Mouse (Mus musculus) embryonic facial prominence, embryonic 11.5 days (tissue): Measurements from ENCODE around the gene Arid4b. TPM values are rescaled to one million over a fixed set of nuclear protein-coding genes. Genes with fewer than 3 reads are reported as not detected.
"Not testable (repeated sequence)": the region's sequence is repeated elsewhere in the genome, so short reads cannot be mapped to it uniquely, and the experiment has no call there.

ENCODE experiments used
- ATAC-seq: fragments of 200-750 bp; cut with Nextera tagmentation; replicated peaks from 2 replicates; pipeline ENCODE4 v1.8.0; 2017; ENCODE audit warnings: low read depth; ENCODE audit not compliant: insufficient number of reproducible peaks, low FRiP score, low TSS enrichment
- DNase-seq: peaks from one replicate; pipeline ENCODE4 v3.0.0-alpha.2; 2015; ENCODE audit warnings: low spot score
- H3K27ac ChIP-seq: fragments of 300-500 bp; sonication (generic); replicated peaks from 2 replicates; pipeline ENCODE4 v1.5.1; 2014; ENCODE audit warnings: mild to moderate bottlenecking, low read depth, low read length, control low read depth
- H3K27me3 ChIP-seq: fragments of 300-500 bp; sonication (generic); 2 replicates; pipeline ENCODE4 v1.6.1; 2014; ENCODE audit warnings: mild to moderate bottlenecking, low read length, moderate library complexity, mixed read lengths; ENCODE audit not compliant: control insufficient read depth, insufficient read depth
- H3K36me3 ChIP-seq: fragments of 300-500 bp; sonication (generic); replicated peaks from 2 replicates; pipeline ENCODE4 v1.6.1; 2014; ENCODE audit warnings: low read depth, mild to moderate bottlenecking, low read length, moderate library complexity, mixed read lengths; ENCODE audit not compliant: control insufficient read depth, insufficient read depth
- H3K4me1 ChIP-seq: fragments of 300-500 bp; sonication (generic); 2 replicates; pipeline ENCODE4 v1.6.1; 2014; ENCODE audit warnings: low read length, mixed read lengths; ENCODE audit not compliant: control insufficient read depth, insufficient read depth
- H3K4me2 ChIP-seq: fragments of 300-500 bp; sonication (generic); 2 replicates; pipeline ENCODE4 v1.6.1; 2014; ENCODE audit warnings: low read depth, mild to moderate bottlenecking, control low read depth, low read length, moderate library complexity
- H3K4me3 ChIP-seq: fragments of 300-500 bp; sonication (generic); 2 replicates; pipeline ENCODE4 v1.5.1; 2014; ENCODE audit warnings: low read depth, low read length, control low read depth
- H3K9ac ChIP-seq: fragments of 300-500 bp; sonication (generic); replicated peaks from 2 replicates; pipeline ENCODE4 v1.6.1; 2014; ENCODE audit warnings: mild to moderate bottlenecking, control low read depth, low read length
- H3K9me3 ChIP-seq: fragments of 300-500 bp; sonication (generic); replicated peaks from 2 replicates; pipeline ENCODE4 v1.6.1; 2016; ENCODE audit warnings: mild to moderate bottlenecking, low read length, inconsistent platforms, mixed read lengths; ENCODE audit not compliant: control insufficient read depth
- WGBS: fragments of 180-500 bp; shearing (Covaris S2); extraction: QIAGEN DNeasy Blood & Tissue Kit; methylation state at CpG from one replicate; pipeline ENCODE4 v1.1.7; 2014; 5-methylcytosine and 5-hydroxymethylcytosine counted together
- polyA plus RNA-seq: library from polyadenylated mRNA; unstranded; fragments of >200 nt; fragmentation: Nextera tagmentation; extraction: Ambion mirVana; gene quantifications from 2 replicates; pipeline ENCODE4 v1.2.1, GENCODE M21; 2014

Gene Arid4b
- 77.6 and 85.0 TPM in 2 replicates for polyA plus RNA-seq

GRCm38 (mm10) chr13:14063013-14063941 lies at the start of gene Arid4b, which contains the start of gene Ggps1:
Gene Arid4b, plus strand, starts transcription at chr13:14063232.
Gene Ggps1, minus strand, starts transcription at chr13:14063488.
- Histone ChIP-seq H3K27me3 (no peaks in the 10 kb centered on the region), H3K36me3 (no peaks in the 10 kb centered on the region), H3K4me2 (peak within 1 kb of the TSS; percentile 65), H3K4me3 (peak within 1 kb of the TSS; percentile 100), H3K4me1 (no peaks in the 10 kb centered on the region), H3K9ac (peak within 1 kb of the TSS; percentile 99), H3K27ac (peak within 1 kb of the TSS; percentile 94), H3K9me3 (no peaks in the 10 kb centered on the region)
- under 1% methylated on average over 64 of the region's 64 CpGs for WGBS
- DNase-seq (peak; percentile 98), ATAC-seq (peak; percentile 99)

DNA sequence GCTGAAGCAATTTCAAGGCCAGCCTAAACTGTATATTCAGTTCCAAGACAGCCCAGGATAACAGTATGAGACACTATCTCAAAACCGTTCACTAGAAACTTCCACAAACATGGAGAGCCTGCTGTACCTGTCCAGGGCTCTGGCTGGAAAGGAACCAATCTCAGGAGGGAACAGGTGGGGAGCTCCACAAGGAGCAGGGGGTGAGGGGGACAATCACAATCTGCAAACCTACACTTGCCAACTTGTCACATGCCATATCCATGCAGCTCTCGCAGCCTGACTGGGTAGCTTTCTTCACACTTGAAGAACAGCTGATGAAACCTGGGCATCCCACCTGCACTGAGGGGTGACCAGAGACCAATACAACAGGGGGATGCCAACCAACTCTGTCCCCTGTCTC lies 49.0 kb upstream of the Arid4b start:
- H3K9me3 ChIP-seq = no peaks in the 10 kb centered on the region
- no peaks in the 10 kb centered on the region for H3K27me3 ChIP-seq
- H3K4me3 ChIP-seq = no peak overlapping the region
- 95% methylated on average over 2 of the region's 2 CpGs for WGBS
- ATAC-seq = no peak
- no peaks in the 10 kb centered on the region for H3K4me1 ChIP-seq
- no peak overlapping the region for H3K9ac ChIP-seq
- H3K27ac ChIP-seq = no peak overlapping the region
- no peaks in the 10 kb centered on the region; the same call in 1 of the 2 replicates for H3K36me3 ChIP-seq
- no peak overlapping the region for H3K4me2 ChIP-seq
- DNase-seq = no peak

- H3K36me3 ChIP-seq = peaks cover 2% of the 10 kb centered on the region
Measured at GRCm38 (mm10) chr13:14014540-14014939, 48.5 kb upstream of the Arid4b start.

DNA sequence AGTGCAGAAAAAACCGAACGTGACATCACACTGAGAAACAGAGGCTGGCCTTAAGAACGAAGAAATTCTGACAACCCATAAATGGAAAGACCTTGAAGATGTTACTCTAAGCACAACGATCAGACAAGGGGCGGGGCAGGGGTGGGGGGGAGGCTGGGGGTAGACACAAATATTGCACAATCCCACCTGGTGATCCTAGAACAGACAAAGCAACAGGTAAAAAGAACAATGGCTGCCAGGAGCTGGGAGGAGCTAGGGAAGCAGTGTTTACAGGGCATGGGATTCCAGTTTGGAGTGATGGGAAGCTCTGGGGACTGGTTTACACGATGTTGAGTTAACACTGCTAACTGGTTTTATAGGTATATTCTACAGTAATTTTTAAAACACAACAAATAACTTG lies 47.4 kb upstream of the Arid4b start:
- H3K27ac ChIP-seq = no peak overlapping the region
- DNase-seq (no peak), ATAC-seq (no peak)
- peaks cover 5% of the 10 kb centered on the region for H3K36me3 ChIP-seq
- WGBS = 94% methylated on average over 6 of the region's 6 CpGs
- H3K4me2 ChIP-seq = no peak overlapping the region
- H3K9me3 ChIP-seq = no peaks in the 10 kb centered on the region
- no peaks in the 10 kb centered on the region for H3K4me1 ChIP-seq
- no peak overlapping the region for H3K4me3 ChIP-seq
- H3K9ac ChIP-seq = no peak overlapping the region
- H3K27me3 ChIP-seq = no peaks in the 10 kb centered on the region

More at GRCm38 (mm10) chr13:14014540-14014939, 48.5 kb upstream of the Arid4b start:
- H3K4me1 ChIP-seq = no peaks in the 10 kb centered on the region
- no peak overlapping the region for H3K4me3 ChIP-seq
- ATAC-seq = no peak
- no peak for DNase-seq
- H3K27ac ChIP-seq = no peak overlapping the region
- H3K4me2 ChIP-seq = no peak overlapping the region
- H3K9ac ChIP-seq = no peak overlapping the region
- WGBS = 94% methylated on average over 4 of the region's 4 CpGs
- H3K9me3 ChIP-seq = no peaks in the 10 kb centered on the region
- no peaks in the 10 kb centered on the region for H3K27me3 ChIP-seq

DNA sequence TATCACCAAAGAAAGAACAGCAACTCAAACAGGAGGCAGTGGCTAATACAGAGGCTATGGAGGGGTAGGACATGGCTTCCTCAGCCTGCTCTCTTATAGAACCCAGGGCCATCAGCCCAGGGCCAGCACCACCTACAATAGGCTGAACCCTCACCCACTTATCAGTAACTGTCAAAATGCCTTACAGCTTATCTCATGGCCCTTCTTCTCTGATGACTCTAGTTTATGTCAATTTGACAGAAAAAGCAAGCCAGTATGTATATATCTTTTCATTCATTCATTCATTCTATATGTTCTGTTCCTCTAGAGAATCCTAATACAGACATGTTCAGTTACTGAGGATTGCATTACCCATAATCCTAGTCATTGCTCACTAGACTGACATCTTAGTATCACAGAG lies 44.7 kb upstream of the Arid4b start:
- Histone ChIP-seq H3K4me2 (no peak overlapping the region), H3K4me3 (no peak overlapping the region), H3K4me1 (no peaks in the 10 kb centered on the region), H3K27me3 (no peaks in the 10 kb centered on the region), H3K36me3 (peaks cover 5% of the 10 kb centered on the region), H3K9me3 (no peaks in the 10 kb centered on the region), H3K27ac (no peak overlapping the region), H3K9ac (no peak overlapping the region)
- DNase-seq (no peak), ATAC-seq (no peak)

GRCm38 (mm10) chr13:14018852-14019251 lies 44.2 kb upstream of the Arid4b start:
- no peaks in the 10 kb centered on the region for H3K4me1 ChIP-seq
- no peak overlapping the region for H3K27ac ChIP-seq
- H3K4me3 ChIP-seq = no peak overlapping the region
- ATAC-seq (no peak), DNase-seq (no peak)
- no peak overlapping the region for H3K4me2 ChIP-seq
- no peak overlapping the region for H3K9ac ChIP-seq
- H3K27me3 ChIP-seq = no peaks in the 10 kb centered on the region
- 89% methylated on average over 3 of the region's 3 CpGs for WGBS
- no peaks in the 10 kb centered on the region for H3K9me3 ChIP-seq
- peaks cover 5% of the 10 kb centered on the region for H3K36me3 ChIP-seq

DNA sequence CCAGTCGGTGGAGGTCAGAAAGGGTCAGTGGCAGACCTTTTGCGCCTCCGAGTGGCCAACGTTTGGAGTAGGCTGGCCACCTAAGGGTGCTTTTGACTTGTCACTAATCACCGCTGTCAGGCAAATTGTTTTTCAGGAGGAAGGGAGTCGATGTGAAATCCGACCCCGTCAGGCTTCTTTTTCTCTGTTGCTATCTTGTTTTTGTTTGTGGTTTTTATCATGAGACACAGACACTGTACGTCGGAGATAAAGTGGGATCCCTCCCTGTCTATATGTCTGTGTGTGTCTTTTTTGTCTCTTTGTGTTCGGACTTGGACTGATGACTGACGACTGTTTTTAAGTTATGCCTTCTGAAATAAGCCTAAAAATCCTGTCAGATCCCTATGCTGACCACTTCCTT lies 41.6 kb upstream of the Arid4b start:
- not testable (repeated sequence) for H3K9ac ChIP-seq, H3K4me2 ChIP-seq, DNase-seq, ATAC-seq, H3K27me3 ChIP-seq, H3K4me1 ChIP-seq, H3K27ac ChIP-seq, H3K36me3 ChIP-seq, H3K4me3 ChIP-seq, H3K9me3 ChIP-seq
- WGBS = 80% methylated on average over 9 of the region's 12 CpGs

DNA sequence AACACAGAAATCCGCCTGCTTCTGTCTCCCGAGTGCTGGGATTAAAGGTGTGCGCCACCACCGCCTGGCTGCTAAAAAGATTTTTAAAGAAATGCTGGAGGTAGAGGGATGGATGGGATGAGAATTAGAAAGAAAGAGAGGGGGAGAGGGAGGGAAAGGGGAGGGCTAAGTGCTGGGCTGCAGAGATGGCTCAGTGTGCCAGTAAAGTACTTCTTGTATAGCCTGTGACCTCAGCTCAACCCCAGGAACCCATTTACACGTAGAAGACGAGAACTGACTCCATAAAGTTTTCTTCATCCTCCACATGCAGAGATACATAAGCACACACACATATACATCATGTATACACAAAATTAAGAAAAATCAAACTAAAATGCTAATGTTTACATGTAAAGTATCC lies 37.5 kb upstream of the Arid4b start:
- no peak overlapping the region for H3K9ac ChIP-seq
- ATAC-seq (no peak), DNase-seq (no peak)
- no peaks in the 10 kb centered on the region for H3K4me1 ChIP-seq
- H3K27me3 ChIP-seq = no peaks in the 10 kb centered on the region
- no peaks in the 10 kb centered on the region for H3K36me3 ChIP-seq
- no peak overlapping the region for H3K4me3 ChIP-seq
- H3K27ac ChIP-seq = no peak overlapping the region
- no peaks in the 10 kb centered on the region for H3K9me3 ChIP-seq
- H3K4me2 ChIP-seq = no peak overlapping the region
- WGBS = 87% methylated on average over 6 of the region's 6 CpGs
